Mouse (Mus musculus) intestine, embryonic 15.5 days (tissue): Measurements from ENCODE around the gene Sytl2. TPM values are rescaled to one million over a fixed set of nuclear protein-coding genes. Genes with fewer than 3 reads are reported as not detected.

Experiments
- ATAC-seq: fragments of 200-750 bp; cut with Nextera tagmentation; 2 replicates; pipeline ENCODE4 v1.8.0; 2017; ENCODE audit warnings: moderate TSS enrichment, moderate library complexity
- H3K27ac ChIP-seq: fragments of 300-500 bp; sonication (generic); 2 replicates; pipeline ENCODE4 v1.5.1; 2015; ENCODE audit warnings: mild to moderate bottlenecking, inconsistent platforms
- H3K27me3 ChIP-seq: fragments of 300-500 bp; sonication (generic); replicated peaks from 2 replicates; pipeline ENCODE4 v1.6.1; 2015; ENCODE audit warnings: inconsistent platforms
- H3K36me3 ChIP-seq: fragments of 300-500 bp; sonication (generic); 2 replicates; pipeline ENCODE4 v1.6.1; 2015; ENCODE audit warnings: inconsistent platforms
- H3K4me1 ChIP-seq: fragments of 300-500 bp; sonication (generic); replicated peaks from 2 replicates; pipeline ENCODE4 v1.6.1; 2015; ENCODE audit warnings: inconsistent platforms
- H3K4me2 ChIP-seq: fragments of 300-500 bp; sonication (generic); replicated peaks from 2 replicates; pipeline ENCODE4 v1.6.1; 2015; ENCODE audit warnings: mild to moderate bottlenecking, inconsistent platforms
- H3K4me3 ChIP-seq: fragments of 300-500 bp; sonication (generic); replicated peaks from 2 replicates; pipeline ENCODE4 v1.5.1; 2015; ENCODE audit warnings: inconsistent platforms
- H3K9ac ChIP-seq: fragments of 300-500 bp; sonication (generic); 2 replicates; pipeline ENCODE4 v1.6.1; 2015; ENCODE audit warnings: inconsistent platforms
- H3K9me3 ChIP-seq: fragments of 300-500 bp; sonication (generic); 2 replicates; pipeline ENCODE4 v1.6.1; 2016; ENCODE audit warnings: inconsistent platforms
- WGBS: fragments of 180-500 bp; shearing (Covaris S2); methylation state at CpG from one replicate; pipeline ENCODE4 v1.1.7; 2015; 5-methylcytosine and 5-hydroxymethylcytosine counted together
- polyA plus RNA-seq: library from polyadenylated mRNA; unstranded; fragments of >200 nt; fragmentation: Nextera tagmentation; extraction: Ambion mirVana; gene quantifications from 2 replicates; pipeline ENCODE4 v1.2.1, GENCODE M21; 2015

Sytl2 gene
- 9.4 and 9.9 TPM in 2 replicates for polyA plus RNA-seq

- Histone ChIP-seq H3K4me2 (peak within 1 kb of the TSS; percentile 96), H3K27ac (no peak within 1 kb of the TSS), H3K4me3 (peak within 1 kb of the TSS; percentile 65), H3K9ac (peak within 1 kb of the TSS; percentile 59), H3K4me1 (no peaks in the 10 kb centered on the region), H3K27me3 (peaks cover 2% of the 10 kb centered on the region; the same call in 1 of the 2 replicates), H3K9me3 (no peaks in the 10 kb centered on the region), H3K36me3 (no peaks in the 10 kb centered on the region)
- ATAC-seq, result peak; percentile 94
- WGBS, result 1% methylated on average over 43 of the region's 43 CpGs
Observed at GRCm38 (mm10) chr7:90301942-90302646, at the start of gene Sytl2. Gene Sytl2 (plus strand): TSS chr7:90302252.

- Histone ChIP-seq H3K27me3 (no peaks in the 10 kb centered on the region), H3K36me3 (no peaks in the 10 kb centered on the region), H3K4me3 (no peak overlapping the region), H3K9ac (no peak overlapping the region), H3K4me2 (no peak overlapping the region), H3K9me3 (no peaks in the 10 kb centered on the region), H3K4me1 (no peaks in the 10 kb centered on the region), H3K27ac (no peak overlapping the region)
- ATAC-seq, result no peak
- WGBS, result 72% methylated on average over 5 of the region's 5 CpGs
Observed at GRCm38 (mm10) chr7:90252946-90253345, 49.1 kb upstream of the Sytl2 start.

GRCm38 (mm10) chr7:90258701-90259100 is 43.4 kb upstream of the Sytl2 start:
- Histone ChIP-seq H3K4me2 (no peak overlapping the region), H3K27ac (no peak overlapping the region), H3K4me3 (no peak overlapping the region), H3K9ac (no peak overlapping the region), H3K27me3 (no peaks in the 10 kb centered on the region), H3K4me1 (no peaks in the 10 kb centered on the region), H3K9me3 (no peaks in the 10 kb centered on the region), H3K36me3 (no peaks in the 10 kb centered on the region)
- ATAC-seq, result no peak
- WGBS, result 62% methylated on average over 2 of the region's 2 CpGs

- Histone ChIP-seq H3K27ac (no peak overlapping the region), H3K4me1 (no peaks in the 10 kb centered on the region), H3K9me3 (no peaks in the 10 kb centered on the region), H3K27me3 (no peaks in the 10 kb centered on the region), H3K4me2 (no peak overlapping the region), H3K9ac (no peak overlapping the region), H3K4me3 (no peak overlapping the region), H3K36me3 (no peaks in the 10 kb centered on the region)
- 85% methylated on average over 2 of the region's 2 CpGs for WGBS
- no peak for ATAC-seq
Observed at GRCm38 (mm10) chr7:90259899-90260298, 42.2 kb upstream of the Sytl2 start.

GRCm38 (mm10) chr7:90261902-90262599 is 40.0 kb upstream of the Sytl2 start:
- H3K4me3 ChIP-seq, result no peak overlapping the region
- no peaks in the 10 kb centered on the region for H3K27me3 ChIP-seq
- H3K4me1 ChIP-seq, result no peaks in the 10 kb centered on the region
- no peak overlapping the region for H3K27ac ChIP-seq
- no peaks in the 10 kb centered on the region for H3K36me3 ChIP-seq
- H3K4me2 ChIP-seq, result no peak overlapping the region
- no peaks in the 10 kb centered on the region for H3K9me3 ChIP-seq
- H3K9ac ChIP-seq, result no peak overlapping the region
- ATAC-seq, result no peak
- WGBS, result 34% methylated on average over 7 of the region's 7 CpGs

- Histone ChIP-seq H3K36me3 (no peaks in the 10 kb centered on the region), H3K4me2 (peak within 1 kb of the TSS; percentile 57), H3K4me1 (no peaks in the 10 kb centered on the region), H3K9me3 (no peaks in the 10 kb centered on the region), H3K9ac (no peak within 1 kb of the TSS), H3K27me3 (no peaks in the 10 kb centered on the region), H3K27ac (no peak within 1 kb of the TSS), H3K4me3 (0 out of 2 replicates have a peak within 1 kb of the TSS, but pooled peaks have one; percentile 1)
- WGBS, result 6% methylated on average over 28 of the region's 28 CpGs
- peak; percentile 81 for ATAC-seq
Observed at GRCm38 (mm10) chr7:90265289-90265970, 36.6 kb upstream of the Sytl2 start, which contains the start of gene Ccdc83. Gene Ccdc83 (minus strand): TSS chr7:90265777.

GRCm38 (mm10) chr7:90270141-90270540 is 31.9 kb upstream of the Sytl2 start:
- no peak overlapping the region for H3K4me2 ChIP-seq
- H3K4me1 ChIP-seq, result no peaks in the 10 kb centered on the region
- no peak for ATAC-seq
- no peak overlapping the region for H3K9ac ChIP-seq
- H3K4me3 ChIP-seq, result no peak overlapping the region
- H3K9me3 ChIP-seq, result no peaks in the 10 kb centered on the region
- WGBS, result 74% methylated on average over 3 of the region's 3 CpGs
- H3K27ac ChIP-seq, result no peak overlapping the region
- no peaks in the 10 kb centered on the region for H3K27me3 ChIP-seq
- no peaks in the 10 kb centered on the region for H3K36me3 ChIP-seq

- Histone ChIP-seq H3K9ac (no peak overlapping the region), H3K27ac (no peak overlapping the region), H3K9me3 (no peaks in the 10 kb centered on the region), H3K36me3 (no peaks in the 10 kb centered on the region), H3K27me3 (no peaks in the 10 kb centered on the region), H3K4me3 (no peak overlapping the region), H3K4me1 (no peaks in the 10 kb centered on the region), H3K4me2 (no peak overlapping the region)
- WGBS, result 63% methylated on average over 11 of the region's 11 CpGs
- no peak for ATAC-seq
Observed at GRCm38 (mm10) chr7:90274561-90275100, 27.4 kb upstream of the Sytl2 start.

- Histone ChIP-seq H3K4me2 (no peak overlapping the region), H3K27me3 (no peaks in the 10 kb centered on the region), H3K36me3 (no peaks in the 10 kb centered on the region), H3K27ac (no peak overlapping the region), H3K4me3 (no peak overlapping the region), H3K9ac (no peak overlapping the region), H3K9me3 (no peaks in the 10 kb centered on the region), H3K4me1 (no peaks in the 10 kb centered on the region)
- 53% methylated on average over 3 of the region's 3 CpGs for WGBS
- ATAC-seq, result 0 out of 2 replicates have a peak, but pooled peaks have one; percentile 20
Observed at GRCm38 (mm10) chr7:90277246-90277645, 24.8 kb upstream of the Sytl2 start.

GRCm38 (mm10) chr7:90277769-90278168 is 24.3 kb upstream of the Sytl2 start:
- H3K4me2 ChIP-seq, result no peak overlapping the region

GRCm38 (mm10) chr7:90279136-90279535 is 22.9 kb upstream of the Sytl2 start:
- H3K4me3 ChIP-seq, result no peak overlapping the region
- 92% methylated on average over 4 of the region's 4 CpGs for WGBS
- no peaks in the 10 kb centered on the region for H3K27me3 ChIP-seq
- H3K4me1 ChIP-seq, result no peaks in the 10 kb centered on the region
- H3K4me2 ChIP-seq, result no peak overlapping the region
- H3K9me3 ChIP-seq, result no peaks in the 10 kb centered on the region
- H3K27ac ChIP-seq, result no peak overlapping the region
- no peak for ATAC-seq
- no peaks in the 10 kb centered on the region for H3K36me3 ChIP-seq
- no peak overlapping the region for H3K9ac ChIP-seq

More at GRCm38 (mm10) chr7:90277769-90278168, 24.3 kb upstream of the Sytl2 start:
- WGBS, result 68% methylated on average over 4 of the region's 4 CpGs
- Histone ChIP-seq H3K36me3 (no peaks in the 10 kb centered on the region), H3K27ac (no peak overlapping the region), H3K9ac (no peak overlapping the region), H3K4me1 (no peaks in the 10 kb centered on the region), H3K27me3 (no peaks in the 10 kb centered on the region), H3K9me3 (no peaks in the 10 kb centered on the region), H3K4me3 (no peak overlapping the region)
- 0 out of 2 replicates have a peak, but pooled peaks have one; percentile 31 for ATAC-seq

- Histone ChIP-seq H3K27me3 (no peaks in the 10 kb centered on the region), H3K27ac (no peak overlapping the region), H3K9ac (no peak overlapping the region), H3K36me3 (no peaks in the 10 kb centered on the region), H3K4me3 (no peak overlapping the region), H3K4me2 (no peak overlapping the region), H3K9me3 (no peaks in the 10 kb centered on the region), H3K4me1 (no peaks in the 10 kb centered on the region)
- WGBS, result 75% methylated on average over 11 of the region's 11 CpGs
- no peak for ATAC-seq
Observed at GRCm38 (mm10) chr7:90280274-90280875, 21.7 kb upstream of the Sytl2 start.
